Mouse (Mus musculus) testis, adult 2 months (tissue): ENCODE data around the gene Pth1r. TPM values are rescaled to one million over a fixed set of nuclear protein-coding genes. Genes with fewer than 3 reads are reported as not detected.
A peak's percentile ranks its signal among the peaks of the same experiment; 100 is the strongest.
"Not testable (repeated sequence)": the region's sequence is repeated elsewhere in the genome, so short reads cannot be mapped to it uniquely, and the experiment has no call there.

Experiments used
- H3K27ac ChIP-seq: fragments of 200-500 bp; 2 replicates; pipeline ENCODE4 v1.5.1; 2012; ENCODE audit warnings: low read depth, low read length; ENCODE audit not compliant: control insufficient read depth, insufficient read depth
- H3K27me3 ChIP-seq: fragments of 200-500 bp; 2 replicates; pipeline ENCODE4 v1.6.1; 2012; ENCODE audit warnings: mild to moderate bottlenecking, low read length, moderate library complexity; ENCODE audit not compliant: control insufficient read depth, insufficient read depth
- H3K36me3 ChIP-seq: fragments of 200-500 bp; 2 replicates; pipeline ENCODE4 v1.6.1; 2012; ENCODE audit warnings: mild to moderate bottlenecking, low read length; ENCODE audit not compliant: control insufficient read depth, insufficient read depth
- H3K4me1 ChIP-seq: fragments of 200-500 bp; 2 replicates; pipeline ENCODE4 v1.6.1; 2012; ENCODE audit warnings: low read length; ENCODE audit not compliant: control insufficient read depth, insufficient read depth
- H3K4me3 ChIP-seq: fragments of 200-500 bp; 2 replicates; pipeline ENCODE4 v1.5.1; 2012; ENCODE audit warnings: low read depth, mild to moderate bottlenecking, low read length, moderate library complexity, mixed read lengths; ENCODE audit not compliant: control insufficient read depth
- CTCF ChIP-seq: fragments of 200-500 bp; IDR thresholded peaks from 2 replicates; pipeline ENCODE4 v1.5.1; 2012; ENCODE audit warnings: low read depth, mild to moderate bottlenecking, inconsistent platforms, low read length, moderate library complexity; ENCODE audit not compliant: control insufficient read depth, insufficient read depth, insufficient replicate concordance
- POLR2A ChIP-seq: fragments of 200-500 bp; IDR thresholded peaks from 2 replicates; pipeline ENCODE4 v1.6.1; 2012; ENCODE audit warnings: low read depth, mild to moderate bottlenecking, inconsistent platforms, low read length, moderate library complexity; ENCODE audit not compliant: control insufficient read depth
- polyA plus RNA-seq: library from polyadenylated mRNA; depleted of rRNA; stranded (reverse); fragments of >200 nt; gene quantifications from 2 replicates; pipeline ENCODE4 v1.2.3, GENCODE M21; 2012

Gene Pth1r
- polyA plus RNA-seq, 1 experiment: 2.9 TPM

GRCm38 (mm10) chr9:110687061-110687460, 59.9 kb downstream of the Pth1r start:
- Histone ChIP-seq H3K27me3 (no peaks in the 10 kb centered on the region), H3K4me1 (peaks cover 8% of the 10 kb centered on the region), H3K4me3 (no peak overlapping the region), H3K36me3 (no peaks in the 10 kb centered on the region), H3K27ac (no peak overlapping the region)
- TF ChIP-seq CTCF: no peak
- no peak for TF ChIP-seq POLR2A

GRCm38 (mm10) chr9:110686472-110686871, 60.5 kb downstream of the Pth1r start:
- Histone ChIP-seq H3K36me3 (no peaks in the 10 kb centered on the region), H3K4me3 (no peak overlapping the region), H3K27me3 (no peaks in the 10 kb centered on the region), H3K27ac (no peak overlapping the region), H3K4me1 (peaks cover 10% of the 10 kb centered on the region)
- TF ChIP-seq POLR2A (no peak), CTCF (no peak)

DNA sequence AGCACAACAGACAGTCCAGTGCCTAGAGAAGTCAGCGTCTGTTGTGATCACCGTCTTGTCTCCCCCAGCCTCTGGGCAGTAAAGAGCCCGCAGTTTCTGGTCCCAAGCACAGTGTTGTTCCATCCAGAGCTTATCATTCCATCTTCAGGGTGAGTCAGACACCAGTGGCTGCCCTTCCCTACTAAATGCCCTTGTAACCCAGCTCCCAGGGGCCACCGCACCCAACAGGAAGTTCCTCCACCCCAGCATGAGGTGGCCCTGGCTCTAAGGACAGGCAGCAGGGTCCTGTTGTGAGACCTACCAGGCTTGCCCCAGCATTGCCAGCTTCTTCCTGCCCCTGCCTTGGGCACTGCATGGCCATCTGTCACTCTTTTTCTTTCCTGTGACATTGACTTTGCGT, 61.4 kb downstream of the Pth1r start:
- no peak overlapping the region for H3K27ac ChIP-seq
- H3K36me3 ChIP-seq: no peaks in the 10 kb centered on the region
- H3K4me3 ChIP-seq: no peak overlapping the region
- H3K4me1 ChIP-seq: peaks cover 10% of the 10 kb centered on the region
- no peaks in the 10 kb centered on the region for H3K27me3 ChIP-seq
- TF ChIP-seq POLR2A (no peak), CTCF (no peak)

- no peak overlapping the region for H3K4me3 ChIP-seq
- no peaks in the 10 kb centered on the region for H3K36me3 ChIP-seq
- peaks cover 10% of the 10 kb centered on the region for H3K4me1 ChIP-seq
- no peaks in the 10 kb centered on the region for H3K27me3 ChIP-seq
- TF ChIP-seq POLR2A (no peak), CTCF (no peak)
- no peak overlapping the region for H3K27ac ChIP-seq
These were observed 61.8 kb downstream of the Pth1r start for GRCm38 (mm10) chr9:110685187-110685586.

- Histone ChIP-seq H3K4me1 (peaks cover 10% of the 10 kb centered on the region), H3K27me3 (no peaks in the 10 kb centered on the region), H3K4me3 (no peak overlapping the region), H3K36me3 (no peaks in the 10 kb centered on the region), H3K27ac (peak overlapping the region; percentile 46)
- TF ChIP-seq CTCF (no peak), POLR2A (no peak)
These were observed 62.7 kb downstream of the Pth1r start for GRCm38 (mm10) chr9:110684100-110684831.

DNA sequence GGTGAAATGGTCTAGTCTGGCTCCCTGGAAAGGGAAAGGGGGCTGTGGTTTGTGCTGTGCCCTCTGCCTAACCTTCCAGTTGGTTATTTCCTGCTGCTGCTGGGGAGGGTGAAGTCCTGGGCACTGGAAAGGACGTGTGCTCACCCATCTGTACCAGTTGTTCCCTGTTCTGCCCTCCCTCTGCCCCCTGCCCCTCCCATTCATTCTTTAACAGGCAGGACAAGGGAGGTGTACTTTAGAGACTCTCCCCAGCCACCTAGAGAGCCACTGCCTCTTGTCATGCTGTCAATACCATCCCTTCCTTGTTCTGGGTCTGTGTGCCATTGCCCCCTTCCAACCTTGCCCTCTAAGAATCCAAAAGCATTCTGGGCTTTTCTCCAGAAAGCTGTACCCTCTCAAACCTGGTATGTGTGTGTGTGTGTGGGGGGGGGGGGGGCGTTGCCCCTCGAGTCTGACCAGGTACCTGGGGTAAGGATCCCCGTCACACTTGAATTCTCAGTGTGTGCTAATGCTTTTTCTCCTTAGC, 63.3 kb downstream of the Pth1r start:
- Histone ChIP-seq H3K4me3 (no peak overlapping the region), H3K4me1 (peaks cover 10% of the 10 kb centered on the region), H3K27me3 (no peaks in the 10 kb centered on the region), H3K36me3 (no peaks in the 10 kb centered on the region), H3K27ac (no peak overlapping the region)
- TF ChIP-seq CTCF (no peak), POLR2A (no peak)

- H3K4me3 ChIP-seq, H3K36me3 ChIP-seq, H3K27me3 ChIP-seq, H3K27ac ChIP-seq: not testable (repeated sequence)
- H3K4me1 ChIP-seq: peaks cover 10% of the 10 kb centered on the region
These were observed 64.2 kb downstream of the Pth1r start for GRCm38 (mm10) chr9:110682697-110683096.
